Mouse (Mus musculus): ENCODE data around the gene Mipol1. TPM values are rescaled to one million over a fixed set of nuclear protein-coding genes. Genes with fewer than 3 reads are reported as not detected.
A peak's percentile ranks its signal among the peaks of the same experiment; 100 is the strongest.
"Not testable (repeated sequence)": the region's sequence is repeated elsewhere in the genome, so short reads cannot be mapped to it uniquely, and the experiment has no call there.

Mipol1 gene
- polyA plus RNA-seq, 1 experiment from 2014 or later, result 7.7 TPM

DNA sequence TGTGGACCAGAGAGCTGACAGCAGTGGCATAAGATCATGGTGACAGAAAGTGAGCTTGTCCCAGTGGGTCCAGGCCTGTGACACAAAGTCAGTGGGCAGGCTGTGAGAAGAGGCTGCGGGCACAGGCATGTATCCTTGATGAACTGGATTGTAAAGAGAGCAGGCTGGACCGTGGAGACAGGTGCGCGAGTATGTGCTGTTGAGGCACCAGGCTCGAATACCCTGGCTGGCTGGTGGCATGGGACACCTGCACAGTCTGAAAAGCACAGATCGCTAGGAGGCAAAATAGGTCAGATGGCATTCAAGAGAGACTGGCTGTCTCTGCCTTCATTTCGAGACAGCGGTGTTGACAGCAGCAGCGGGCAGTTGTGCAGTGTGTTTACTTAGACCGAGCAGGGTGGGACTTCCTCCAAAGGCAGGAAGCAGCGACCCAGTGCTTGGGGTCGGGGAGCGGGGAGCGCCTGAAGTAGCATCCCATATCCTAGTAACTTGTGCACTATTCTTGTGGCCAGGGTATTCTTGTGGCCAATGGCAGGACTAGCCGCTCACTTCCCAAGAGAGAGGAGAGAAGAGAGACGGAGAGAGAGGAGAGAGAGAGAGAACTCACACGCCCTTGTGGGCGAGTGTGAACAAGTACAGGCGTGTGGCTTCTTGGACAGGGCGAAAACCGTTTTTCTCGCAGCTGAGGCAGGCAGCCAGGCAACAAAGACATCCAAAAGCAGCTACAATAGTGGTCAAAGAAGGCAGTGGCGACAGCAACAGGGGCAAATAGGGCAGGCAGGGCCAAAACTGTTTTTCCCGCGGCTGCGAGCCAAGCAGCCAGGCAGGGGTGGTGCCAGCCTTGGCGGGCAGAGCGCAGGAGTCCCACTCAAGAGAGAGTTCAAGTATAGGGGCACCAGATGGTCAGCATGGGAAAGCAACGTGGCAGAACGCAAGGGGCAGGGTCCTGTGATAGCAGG, 18.6 kb upstream of the Mipol1 start:
- peak; percentile 75 for ATAC-seq (ENCODE audit: insufficient number of reproducible peaks, insufficient read depth, low FRiP score, low read depth)
- 4% methylated on average over 30 of the region's 30 CpGs for WGBS
- H3K27ac ChIP-seq (replicated peaks in 1 of 2; ENCODE audit: control insufficient read depth in 1 of 2, insufficient read depth in 1 of 2, low read depth in 2 of 2, low read length in 2 of 2), result peak overlapping the region; percentile 66 to 76

DNA sequence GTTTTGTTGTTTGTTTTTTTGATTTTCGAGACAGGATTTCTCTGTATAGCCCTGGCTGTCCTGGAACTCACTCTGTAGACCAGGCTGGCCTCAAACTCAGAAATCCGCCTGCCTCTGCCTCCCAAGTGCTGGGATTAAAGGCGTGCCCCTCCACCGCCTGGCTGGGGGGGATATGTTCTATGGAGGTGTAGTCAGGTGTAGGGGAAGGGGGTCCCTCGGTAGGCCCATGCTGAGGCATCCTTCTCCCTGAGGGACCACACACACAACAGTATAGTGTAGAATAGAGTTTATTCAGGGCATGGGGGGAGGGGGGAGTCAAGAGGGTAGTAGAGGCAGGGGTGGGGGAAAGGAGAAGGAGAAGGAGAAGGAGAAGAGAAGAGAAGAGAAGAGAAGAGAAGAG, 17.8 kb upstream of the Mipol1 start:
- not testable (repeated sequence) for H3K27me3 ChIP-seq (ENCODE audit: control insufficient read depth, insufficient read depth, low read length); H3K4me1 ChIP-seq (ENCODE audit: control insufficient read depth in 2 of 2, insufficient read depth in 2 of 2, low read length in 2 of 2); H3K27ac ChIP-seq (replicated peaks in 1 of 2; ENCODE audit: control insufficient read depth in 1 of 2, insufficient read depth in 1 of 2, low read depth in 2 of 2, low read length in 2 of 2); H3K9me3 ChIP-seq (ENCODE audit: control insufficient read depth, low read length); H3K4me3 ChIP-seq (ENCODE audit: control insufficient read depth in 1 of 2, insufficient read depth in 1 of 2, low read depth in 1 of 2, low read length in 2 of 2); ATAC-seq (ENCODE audit: insufficient number of reproducible peaks, insufficient read depth, low FRiP score, low read depth); H3K36me3 ChIP-seq (ENCODE audit: control insufficient read depth, insufficient read depth, low read length); H3K4me2 ChIP-seq (ENCODE audit: low read length); H3K9ac ChIP-seq (ENCODE audit: low read length)
- WGBS, result 71% methylated on average over 5 of the region's 5 CpGs

More for the DNA sequence above, 18.6 kb upstream of the Mipol1 start:
- H3K4me1 ChIP-seq (ENCODE audit: control insufficient read depth in 2 of 2, insufficient read depth in 2 of 2, low read length in 2 of 2), result no peaks in the 10 kb centered on the region; a peak in 1 of 4 replicates
- peak overlapping the region; percentile 75 for H3K9ac ChIP-seq (ENCODE audit: low read length)
- H3K4me2 ChIP-seq (ENCODE audit: low read length), result peak overlapping the region; percentile 94
- H3K4me3 ChIP-seq (ENCODE audit: control insufficient read depth in 1 of 2, insufficient read depth in 1 of 2, low read depth in 1 of 2, low read length in 2 of 2), result peak overlapping the region; percentile 60 to 68
- no peaks in the 10 kb centered on the region for H3K36me3 ChIP-seq (ENCODE audit: control insufficient read depth, insufficient read depth, low read length)
- H3K27me3 ChIP-seq (ENCODE audit: control insufficient read depth, insufficient read depth, low read length), result no peaks in the 10 kb centered on the region
- H3K9me3 ChIP-seq (ENCODE audit: control insufficient read depth, low read length), result no peaks in the 10 kb centered on the region

DNA sequence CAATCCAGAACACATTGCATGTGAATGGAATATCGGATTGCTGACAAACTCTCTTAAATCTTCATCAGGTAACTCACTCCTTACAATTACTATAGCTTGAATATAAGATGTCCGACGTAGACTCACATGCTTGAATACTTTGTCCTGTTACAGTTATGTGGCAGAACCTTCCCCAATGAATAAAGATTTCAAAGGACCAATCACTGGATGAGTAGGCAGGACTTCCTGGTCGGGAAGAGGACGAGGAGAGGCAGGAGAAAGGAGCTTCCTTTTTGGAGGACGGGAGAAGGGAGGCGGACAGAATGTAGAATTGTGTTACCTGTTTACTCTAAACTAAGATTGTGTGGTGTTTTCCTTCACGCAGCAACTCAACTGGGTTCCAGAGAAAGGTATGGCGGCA, 3.8 kb upstream of the Mipol1 start:
- Histone ChIP-seq H3K4me3 (ENCODE audit: control insufficient read depth in 1 of 2, insufficient read depth in 1 of 2, low read depth in 1 of 2, low read length in 2 of 2) (no peak overlapping the region), H3K9me3 (ENCODE audit: control insufficient read depth, low read length) (no peaks in the 10 kb centered on the region), H3K27me3 (ENCODE audit: control insufficient read depth, insufficient read depth, low read length) (no peaks in the 10 kb centered on the region), H3K36me3 (ENCODE audit: control insufficient read depth, insufficient read depth, low read length) (no peaks in the 10 kb centered on the region), H3K4me1 (ENCODE audit: control insufficient read depth in 2 of 2, insufficient read depth in 2 of 2, low read length in 2 of 2) (peaks cover 0 to 7% of the 10 kb centered on the region in 2 experiments; a peak in 2 of 4 replicates), H3K27ac (replicated peaks in 1 of 2; ENCODE audit: control insufficient read depth in 1 of 2, insufficient read depth in 1 of 2, low read depth in 2 of 2, low read length in 2 of 2) (no peak overlapping the region), H3K4me2 (ENCODE audit: low read length) (no peak overlapping the region), H3K9ac (ENCODE audit: low read length) (no peak overlapping the region)
- WGBS, result 78% methylated on average over 9 of the region's 9 CpGs
- no peak for ATAC-seq (ENCODE audit: insufficient number of reproducible peaks, insufficient read depth, low FRiP score, low read depth)

DNA sequence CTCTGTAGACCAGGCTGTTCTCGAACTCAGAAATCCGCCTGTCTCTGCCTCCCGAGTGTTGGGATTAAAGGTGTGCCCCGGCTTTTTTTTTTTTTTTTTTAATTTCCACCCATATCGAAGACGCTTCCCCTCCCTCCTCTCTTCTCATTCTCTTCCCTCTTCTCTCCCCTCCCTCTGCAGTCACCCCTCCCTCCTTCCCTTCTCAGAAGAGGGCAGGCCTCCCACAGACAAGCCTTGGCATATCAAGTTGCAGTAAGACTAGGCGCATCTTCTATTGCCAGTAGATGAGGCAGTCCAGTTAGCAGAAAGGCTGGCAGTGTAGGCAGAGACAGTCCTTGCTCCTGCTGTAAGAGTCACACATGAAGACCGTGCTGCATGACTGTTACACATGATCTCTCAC, 2.5 kb upstream of the Mipol1 start:
- Histone ChIP-seq H3K9me3 (ENCODE audit: control insufficient read depth, low read length) (no peaks in the 10 kb centered on the region), H3K4me1 (ENCODE audit: control insufficient read depth in 2 of 2, insufficient read depth in 2 of 2, low read length in 2 of 2) (peaks cover 0 to 9% of the 10 kb centered on the region in 2 experiments; a peak in 2 of 4 replicates), H3K27ac (replicated peaks in 1 of 2; ENCODE audit: control insufficient read depth in 1 of 2, insufficient read depth in 1 of 2, low read depth in 2 of 2, low read length in 2 of 2) (no peak overlapping the region), H3K4me3 (ENCODE audit: control insufficient read depth in 1 of 2, insufficient read depth in 1 of 2, low read depth in 1 of 2, low read length in 2 of 2) (no peak overlapping the region), H3K27me3 (ENCODE audit: control insufficient read depth, insufficient read depth, low read length) (no peaks in the 10 kb centered on the region), H3K9ac (ENCODE audit: low read length) (no peak overlapping the region), H3K36me3 (ENCODE audit: control insufficient read depth, insufficient read depth, low read length) (no peaks in the 10 kb centered on the region), H3K4me2 (ENCODE audit: low read length) (no peak overlapping the region)
- 68% methylated on average over 7 of the region's 8 CpGs for WGBS
- no peak for ATAC-seq (ENCODE audit: insufficient number of reproducible peaks, insufficient read depth, low FRiP score, low read depth)

DNA sequence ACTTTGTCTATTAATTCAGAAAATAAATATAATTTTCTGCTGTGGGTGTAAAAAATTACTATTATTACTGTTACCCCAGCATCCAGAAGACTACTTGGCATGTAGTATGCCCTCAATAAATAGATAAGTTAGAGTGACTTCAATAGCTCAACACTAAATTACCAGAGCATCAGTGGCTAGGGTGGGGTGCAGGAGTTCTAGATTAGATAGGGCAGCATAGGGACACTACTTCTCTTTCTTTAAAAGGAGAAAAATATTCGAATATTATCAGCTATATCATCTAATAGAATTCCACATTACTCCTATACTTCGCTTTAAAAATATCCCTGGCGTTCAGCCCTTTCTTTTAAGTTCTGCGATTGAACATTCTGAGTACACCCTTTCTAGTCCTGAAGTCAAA, 524 bp upstream of the Mipol1 start:
- no peaks in the 10 kb centered on the region for H3K27me3 ChIP-seq (ENCODE audit: control insufficient read depth, insufficient read depth, low read length)
- peak overlapping the region; percentile 69 for H3K4me2 ChIP-seq (ENCODE audit: low read length)
- peak overlapping the region; percentile 91 for H3K9ac ChIP-seq (ENCODE audit: low read length)
- H3K4me1 ChIP-seq (ENCODE audit: control insufficient read depth in 2 of 2, insufficient read depth in 2 of 2, low read length in 2 of 2), result peaks cover 0 to 9% of the 10 kb centered on the region in 2 experiments; a peak in 2 of 4 replicates
- 27% methylated on average over 4 of the region's 4 CpGs for WGBS
- H3K27ac ChIP-seq (replicated peaks in 1 of 2; ENCODE audit: control insufficient read depth in 1 of 2, insufficient read depth in 1 of 2, low read depth in 2 of 2, low read length in 2 of 2), result peak overlapping the region; percentile 92 to 93
- no peaks in the 10 kb centered on the region for H3K36me3 ChIP-seq (ENCODE audit: control insufficient read depth, insufficient read depth, low read length)
- H3K9me3 ChIP-seq (ENCODE audit: control insufficient read depth, low read length), result no peaks in the 10 kb centered on the region
- no peak for ATAC-seq (ENCODE audit: insufficient number of reproducible peaks, insufficient read depth, low FRiP score, low read depth)
- peak overlapping the region; percentile 59 to 82 for H3K4me3 ChIP-seq (ENCODE audit: control insufficient read depth in 1 of 2, insufficient read depth in 1 of 2, low read depth in 1 of 2, low read length in 2 of 2)

DNA sequence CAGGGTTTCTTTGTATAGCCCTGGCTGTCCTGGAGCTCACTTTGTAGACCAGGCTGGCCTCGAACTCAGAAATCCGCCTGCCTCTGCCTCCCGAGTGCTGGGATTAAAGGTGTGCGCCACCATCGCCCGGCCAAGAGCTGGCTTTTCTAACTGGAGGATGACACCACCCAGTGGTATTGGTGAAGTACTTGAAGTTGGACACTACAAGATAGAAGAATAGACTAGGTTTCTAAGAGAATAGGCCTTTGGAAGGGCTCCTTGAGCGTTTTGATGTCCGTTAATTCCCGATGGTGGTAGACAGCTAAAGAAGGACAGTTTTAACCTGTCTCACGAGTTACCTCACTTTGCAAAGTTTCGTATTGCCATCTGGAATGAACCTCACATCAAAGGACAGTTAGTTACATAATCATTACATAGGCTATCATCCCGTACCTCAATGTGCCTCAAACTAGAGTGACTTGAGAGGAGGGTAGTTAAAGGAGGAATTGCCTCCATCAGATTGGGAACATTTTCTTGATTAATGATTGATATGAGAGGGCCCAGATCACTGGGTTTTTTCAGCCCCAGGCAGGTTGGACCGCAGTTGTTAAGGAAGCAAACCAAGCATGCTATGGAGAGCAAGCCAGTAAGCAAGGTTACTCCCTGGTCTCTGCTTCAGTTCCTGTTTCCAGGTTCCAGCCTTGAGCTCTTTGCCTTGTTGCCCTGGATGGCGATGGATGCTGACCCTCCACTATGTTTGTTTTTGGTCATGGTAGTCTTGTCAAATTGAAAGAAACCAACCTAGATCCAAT, 1.1 kb downstream of the Mipol1 start:
- H3K27ac ChIP-seq (replicated peaks in 1 of 2; ENCODE audit: control insufficient read depth in 1 of 2, insufficient read depth in 1 of 2, low read depth in 2 of 2, low read length in 2 of 2), result peak overlapping the region in 1 of 2 experiments; percentile 92; a peak in 1 of 4 replicates
- ATAC-seq (ENCODE audit: insufficient number of reproducible peaks, insufficient read depth, low FRiP score, low read depth), result no peak

DNA sequence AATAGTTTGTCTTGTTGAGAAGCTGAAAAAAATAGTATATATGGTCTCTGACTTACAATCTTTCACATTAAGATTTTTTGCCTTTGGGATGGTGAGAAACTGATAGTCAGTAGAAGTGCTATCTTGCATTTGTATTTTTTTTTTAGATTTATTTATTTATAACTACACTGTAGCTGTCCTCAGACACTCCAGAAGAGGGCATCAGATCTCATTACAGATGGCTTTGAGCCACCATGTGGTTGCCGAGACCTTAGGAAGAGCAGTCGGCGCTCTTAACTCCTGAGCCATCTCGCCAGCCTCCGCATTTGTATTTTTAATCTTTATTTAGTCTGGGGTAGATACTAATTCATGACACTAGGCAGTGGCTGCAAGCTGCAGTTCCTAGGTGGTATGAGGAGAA, 3.2 kb downstream of the Mipol1 start:
- H3K36me3 ChIP-seq (ENCODE audit: control insufficient read depth, insufficient read depth, low read length), result peaks cover 7% of the 10 kb centered on the region
- WGBS, result 79% methylated on average over 5 of the region's 5 CpGs
- ATAC-seq (ENCODE audit: insufficient number of reproducible peaks, insufficient read depth, low FRiP score, low read depth), result no peak
- no peaks in the 10 kb centered on the region for H3K27me3 ChIP-seq (ENCODE audit: control insufficient read depth, insufficient read depth, low read length)
- no peak overlapping the region for H3K4me3 ChIP-seq (ENCODE audit: control insufficient read depth in 1 of 2, insufficient read depth in 1 of 2, low read depth in 1 of 2, low read length in 2 of 2)
- no peak overlapping the region for H3K27ac ChIP-seq (replicated peaks in 1 of 2; ENCODE audit: control insufficient read depth in 1 of 2, insufficient read depth in 1 of 2, low read depth in 2 of 2, low read length in 2 of 2)
- H3K9me3 ChIP-seq (ENCODE audit: control insufficient read depth, low read length), result no peaks in the 10 kb centered on the region
- H3K4me2 ChIP-seq (ENCODE audit: low read length), result no peak overlapping the region
- peaks cover 0 to 9% of the 10 kb centered on the region in 2 experiments; a peak in 2 of 4 replicates for H3K4me1 ChIP-seq (ENCODE audit: control insufficient read depth in 2 of 2, insufficient read depth in 2 of 2, low read length in 2 of 2)
- H3K9ac ChIP-seq (ENCODE audit: low read length), result no peak overlapping the region

More for the DNA sequence above, 1.1 kb downstream of the Mipol1 start:
- Histone ChIP-seq H3K4me2 (ENCODE audit: low read length) (peak overlapping the region; percentile 69), H3K9me3 (ENCODE audit: control insufficient read depth, low read length) (no peaks in the 10 kb centered on the region), H3K36me3 (ENCODE audit: control insufficient read depth, insufficient read depth, low read length) (peaks cover 4% of the 10 kb centered on the region; the same call in 1 of the 2 replicates), H3K4me1 (ENCODE audit: control insufficient read depth in 2 of 2, insufficient read depth in 2 of 2, low read length in 2 of 2) (peaks cover 0 to 9% of the 10 kb centered on the region in 2 experiments; a peak in 2 of 4 replicates), H3K9ac (ENCODE audit: low read length) (peak overlapping the region; percentile 91), H3K27me3 (ENCODE audit: control insufficient read depth, insufficient read depth, low read length) (no peaks in the 10 kb centered on the region), H3K4me3 (ENCODE audit: control insufficient read depth in 1 of 2, insufficient read depth in 1 of 2, low read depth in 1 of 2, low read length in 2 of 2) (peak overlapping the region; percentile 59 to 82)
- 56% methylated on average over 14 of the region's 14 CpGs for WGBS
